Mouse (Mus musculus): ENCODE measurements around the gene Eif5a.

- TF ChIP-seq POLR2A (IDR thresholded peaks at IDR 0.05; ENCODE audit: low read depth, low read length) (no peak), CTCF (conservative IDR thresholded peaks at IDR 0.05; ENCODE audit: insufficient read depth, insufficient read length, low read depth, low read length) (no peak)
These were observed 37.1 kb downstream of the Eif5a start for GRCm38 (mm10) chr11:69884663-69885062.

Measured in kidney, adult 2 months (tissue).